Mouse (Mus musculus) heart, embryonic 11.5 days (tissue): ENCODE results near the gene Atp6v0a1. TPM values are rescaled to one million over a fixed set of nuclear protein-coding genes. Genes with fewer than 3 reads are reported as not detected.

Experiments used
- ATAC-seq: fragments of 200-750 bp; cut with Nextera tagmentation; replicated peaks from 2 replicates; pipeline ENCODE4 v1.8.0; 2017; ENCODE audit warnings: moderate library complexity; ENCODE audit not compliant: insufficient number of reproducible peaks, low FRiP score, low TSS enrichment
- H3K27ac ChIP-seq: fragments of 300-500 bp; sonication (generic); 2 replicates; pipeline ENCODE4 v1.5.1; 2014; ENCODE audit warnings: mild to moderate bottlenecking, low read depth, low read length
- H3K27me3 ChIP-seq: fragments of 300-500 bp; sonication (generic); 2 replicates; pipeline ENCODE4 v1.6.1; 2014; ENCODE audit warnings: mild to moderate bottlenecking, low read length, mixed read lengths; ENCODE audit not compliant: control insufficient read depth, insufficient read depth
- H3K36me3 ChIP-seq: fragments of 300-500 bp; sonication (generic); 2 replicates; pipeline ENCODE4 v1.6.1; 2014; ENCODE audit warnings: mild to moderate bottlenecking, low read length, moderate library complexity, mixed read lengths; ENCODE audit not compliant: control insufficient read depth, insufficient read depth
- H3K4me1 ChIP-seq: fragments of 300-500 bp; sonication (generic); 2 replicates; pipeline ENCODE4 v1.6.1; 2014; ENCODE audit warnings: low read length; ENCODE audit not compliant: control insufficient read depth, insufficient read depth
- H3K4me2 ChIP-seq: fragments of 300-500 bp; sonication (generic); 2 replicates; pipeline ENCODE4 v1.6.1; 2014; ENCODE audit warnings: mild to moderate bottlenecking, moderate library complexity
- H3K4me3 ChIP-seq: fragments of 300-500 bp; sonication (generic); 2 replicates; pipeline ENCODE4 v1.5.1; 2014; ENCODE audit warnings: low read depth, low read length
- H3K9ac ChIP-seq: fragments of 300-500 bp; sonication (generic); 2 replicates; pipeline ENCODE4 v1.6.1; 2014; ENCODE audit warnings: mild to moderate bottlenecking, low read depth, low read length, moderate library complexity
- H3K9me3 ChIP-seq: fragments of 300-500 bp; sonication (generic); replicated peaks from 2 replicates; pipeline ENCODE4 v1.6.1; 2016; ENCODE audit warnings: low read length; ENCODE audit not compliant: control insufficient read depth
- whole genome bisulfite sequencing: fragments of 180-500 bp; shearing (Covaris S2); extraction: QIAGEN DNeasy Blood & Tissue Kit; methylation state at CpG from one replicate; pipeline ENCODE4 v1.1.7; 2014; ENCODE audit not compliant: insufficient replicate concordance; 5-methylcytosine and 5-hydroxymethylcytosine counted together
- polyA plus RNA-seq: library from polyadenylated mRNA; unstranded; fragments of >200 nt; fragmentation: Nextera tagmentation; extraction: Ambion mirVana; gene quantifications from 2 replicates; pipeline ENCODE4 v1.2.1, GENCODE M21; 2014

Atp6v0a1 gene
- polyA plus RNA-seq, 1 experiment from 2014 or later: 57.1 TPM

GRCm38 (mm10) chr11:101087682-101088055 is 78.4 kb downstream of the Atp6v0a1 start:
- Histone ChIP-seq H3K4me3 (peak overlapping the region; percentile 66), H3K4me2 (peak overlapping the region; percentile 97), H3K27ac (peak overlapping the region; percentile 72), H3K9ac (peak overlapping the region; percentile 80), H3K27me3 (no peaks in the 10 kb centered on the region), H3K4me1 (peaks cover 25% of the 10 kb centered on the region), H3K36me3 (peaks cover 33% of the 10 kb centered on the region), H3K9me3 (no peaks in the 10 kb centered on the region)
- ATAC-seq: no peak
- 9% methylated on average over 8 of the region's 8 CpGs for WGBS

GRCm38 (mm10) chr11:101089931-101090330 is 80.7 kb downstream of the Atp6v0a1 start:
- Histone ChIP-seq H3K27ac (no peak overlapping the region), H3K9me3 (no peaks in the 10 kb centered on the region), H3K4me3 (no peak overlapping the region), H3K36me3 (peaks cover 33% of the 10 kb centered on the region), H3K9ac (no peak overlapping the region), H3K4me2 (no peak overlapping the region), H3K4me1 (peaks cover 26% of the 10 kb centered on the region), H3K27me3 (no peaks in the 10 kb centered on the region)
- ATAC-seq: no peak
- 90% methylated on average over 1 of the region's 1 CpGs for WGBS

- Histone ChIP-seq H3K4me2 (peak overlapping the region; percentile 73), H3K4me1 (peaks cover 8% of the 10 kb centered on the region; the same call in 1 of the 2 replicates), H3K36me3 (peaks cover 43% of the 10 kb centered on the region), H3K9ac (peak overlapping the region; percentile 83), H3K27ac (0 out of 2 replicates have a peak overlapping the region, but pooled peaks have one; percentile 96), H3K27me3 (no peaks in the 10 kb centered on the region), H3K4me3 (peak overlapping the region; percentile 76), H3K9me3 (no peaks in the 10 kb centered on the region)
- 0 out of 2 replicates have a peak, but pooled peaks have one; percentile 10 for ATAC-seq
- under 1% methylated on average over 18 of the region's 18 CpGs for WGBS
Observed at GRCm38 (mm10) chr11:101094930-101095313, 85.7 kb downstream of the Atp6v0a1 start.

- Histone ChIP-seq H3K36me3 (peaks cover 43% of the 10 kb centered on the region), H3K4me1 (peaks cover 8% of the 10 kb centered on the region; the same call in 1 of the 2 replicates), H3K9ac (peak within 1 kb of the TSS; percentile 83), H3K4me2 (peak within 1 kb of the TSS; percentile 73), H3K9me3 (no peaks in the 10 kb centered on the region), H3K27ac (peak within 1 kb of the TSS; percentile 96), H3K4me3 (peak within 1 kb of the TSS; percentile 76), H3K27me3 (no peaks in the 10 kb centered on the region)
- WGBS: under 1% methylated on average over 43 of the region's 43 CpGs
- peak; percentile 85 for ATAC-seq
Observed at GRCm38 (mm10) chr11:101095314-101096024, 86.2 kb downstream of the Atp6v0a1 start, which contains the start of gene Psmc3ip. Gene Psmc3ip (minus strand): TSS chr11:101095436.

GRCm38 (mm10) chr11:101098231-101098630 is 89.0 kb downstream of the Atp6v0a1 start:
- H3K27ac ChIP-seq: no peak overlapping the region
- no peak overlapping the region for H3K9ac ChIP-seq
- WGBS: 92% methylated on average over 8 of the region's 8 CpGs
- peaks cover 26% of the 10 kb centered on the region for H3K36me3 ChIP-seq
- peaks cover 8% of the 10 kb centered on the region; the same call in 1 of the 2 replicates for H3K4me1 ChIP-seq
- ATAC-seq: no peak
- no peaks in the 10 kb centered on the region for H3K9me3 ChIP-seq
- H3K4me2 ChIP-seq: no peak overlapping the region
- H3K4me3 ChIP-seq: no peak overlapping the region
- H3K27me3 ChIP-seq: no peaks in the 10 kb centered on the region

GRCm38 (mm10) chr11:101103011-101103410 is 93.8 kb downstream of the Atp6v0a1 start:
- H3K36me3 ChIP-seq: peaks cover 19% of the 10 kb centered on the region
- no peak overlapping the region for H3K27ac ChIP-seq
- no peaks in the 10 kb centered on the region for H3K4me1 ChIP-seq
- ATAC-seq: no peak
- H3K27me3 ChIP-seq: no peaks in the 10 kb centered on the region
- 91% methylated on average over 5 of the region's 5 CpGs for WGBS
- no peak overlapping the region for H3K9ac ChIP-seq
- no peak overlapping the region for H3K4me2 ChIP-seq
- H3K9me3 ChIP-seq: no peaks in the 10 kb centered on the region
- H3K4me3 ChIP-seq: no peak overlapping the region

GRCm38 (mm10) chr11:101109351-101109750 is 100.1 kb downstream of the Atp6v0a1 start:
- no peaks in the 10 kb centered on the region for H3K9me3 ChIP-seq
- ATAC-seq: no peak
- H3K36me3 ChIP-seq: no peaks in the 10 kb centered on the region; the same call in 1 of the 2 replicates
- H3K4me3 ChIP-seq: no peak overlapping the region
- no peak overlapping the region for H3K27ac ChIP-seq
- no peaks in the 10 kb centered on the region for H3K27me3 ChIP-seq
- no peak overlapping the region for H3K9ac ChIP-seq
- H3K4me1 ChIP-seq: no peaks in the 10 kb centered on the region
- 89% methylated on average over 4 of the region's 4 CpGs for whole genome bisulfite sequencing
- H3K4me2 ChIP-seq: no peak overlapping the region

- H3K27me3 ChIP-seq: no peaks in the 10 kb centered on the region
- 58% methylated on average over 5 of the region's 5 CpGs for WGBS
- no peak overlapping the region for H3K4me3 ChIP-seq
- no peaks in the 10 kb centered on the region for H3K4me1 ChIP-seq
- H3K9me3 ChIP-seq: no peaks in the 10 kb centered on the region
- no peak overlapping the region for H3K27ac ChIP-seq
- H3K36me3 ChIP-seq: no peaks in the 10 kb centered on the region; the same call in 1 of the 2 replicates
- ATAC-seq: no peak
- H3K4me2 ChIP-seq: no peak overlapping the region
- no peak overlapping the region for H3K9ac ChIP-seq
Observed at GRCm38 (mm10) chr11:101110708-101111107, 101.5 kb downstream of the Atp6v0a1 start.

- no peak overlapping the region for H3K9ac ChIP-seq
- ATAC-seq: no peak
- no peaks in the 10 kb centered on the region; the same call in 1 of the 2 replicates for H3K36me3 ChIP-seq
- H3K9me3 ChIP-seq: no peaks in the 10 kb centered on the region
- H3K4me3 ChIP-seq: no peak overlapping the region
- H3K4me2 ChIP-seq: no peak overlapping the region
- H3K27me3 ChIP-seq: no peaks in the 10 kb centered on the region
- 86% methylated on average over 4 of the region's 4 CpGs for WGBS
- H3K4me1 ChIP-seq: no peaks in the 10 kb centered on the region
- no peak overlapping the region for H3K27ac ChIP-seq
Observed at GRCm38 (mm10) chr11:101111178-101111577, 101.9 kb downstream of the Atp6v0a1 start.
